Mouse (Mus musculus) thymus, adult 2 months (tissue): ENCODE measurements at regions not wholly inside any gene's neighbourhood (a gene's known extent, or its start where the extent isn't known, plus 50 kb on each side); places are given as distances from the start of the nearest gene placed in this dataset.

Experiments
- DNase-seq: peaks from one replicate; pipeline ENCODE4 v3.0.0; 2021
- H3K27ac ChIP-seq: fragments of 200-500 bp; 2 replicates; pipeline ENCODE4 v1.5.1; 2012; ENCODE audit warnings: low read length, control low read depth; ENCODE audit not compliant: control insufficient read depth, insufficient read depth
- H3K27me3 ChIP-seq: fragments of 200-500 bp; 2 replicates; pipeline ENCODE4 v1.6.1; 2012; ENCODE audit warnings: mild to moderate bottlenecking, low read length, moderate library complexity, mixed read lengths; ENCODE audit not compliant: control insufficient read depth, insufficient read depth
- H3K36me3 ChIP-seq: fragments of 200-500 bp; 2 replicates; pipeline ENCODE4 v1.6.1; 2012; ENCODE audit warnings: mild to moderate bottlenecking, low read length, moderate library complexity; ENCODE audit not compliant: control insufficient read depth, insufficient read depth
- H3K4me1 ChIP-seq: fragments of 200-500 bp; replicated peaks from 2 replicates; pipeline ENCODE4 v1.6.1; 2012; ENCODE audit warnings: low read length; ENCODE audit not compliant: control insufficient read depth, insufficient read depth
- H3K4me3 ChIP-seq: fragments of 200-500 bp; 2 replicates; pipeline ENCODE4 v1.5.1; 2012; ENCODE audit warnings: mild to moderate bottlenecking, low read length, control low read depth, moderate library complexity; ENCODE audit not compliant: control insufficient read depth, insufficient read depth
- CTCF ChIP-seq: fragments of 200-500 bp; IDR thresholded peaks from 2 replicates; pipeline ENCODE4 v1.5.1; 2012; ENCODE audit warnings: mild to moderate bottlenecking, control low read depth, low read length, moderate library complexity, borderline replicate concordance; ENCODE audit not compliant: control insufficient read depth, poor library complexity, insufficient read depth; ENCODE audit errors: extremely low read depth
- POLR2A ChIP-seq: fragments of 200-500 bp; IDR thresholded peaks from 2 replicates; pipeline ENCODE4 v1.6.1; 2012; ENCODE audit warnings: mild to moderate bottlenecking, low read length, control low read depth, moderate library complexity; ENCODE audit not compliant: control insufficient read depth, poor library complexity, insufficient read depth; ENCODE audit errors: extremely low read depth
- WGBS: fragments of 180-500 bp; shearing (Covaris S2); methylation state at CpG from one replicate; pipeline ENCODE4 v1.1.7; 2018; 5-methylcytosine and 5-hydroxymethylcytosine counted together

GRCm38 (mm10) chr16:57915451-57915850 lies 160.9 kb upstream of the Col8a1 start:
- no peak for TF ChIP-seq CTCF
- TF ChIP-seq POLR2A: no peak
- H3K4me3 ChIP-seq: no peak overlapping the region
- WGBS: 42% methylated on average over 2 of the region's 2 CpGs
- no peaks in the 10 kb centered on the region for H3K36me3 ChIP-seq
- H3K27ac ChIP-seq: no peak overlapping the region
- no peaks in the 10 kb centered on the region for H3K4me1 ChIP-seq
- DNase-seq: no peak
- H3K27me3 ChIP-seq: no peaks in the 10 kb centered on the region

- no peaks in the 10 kb centered on the region for H3K27me3 ChIP-seq
- H3K4me1 ChIP-seq: no peaks in the 10 kb centered on the region
- TF ChIP-seq POLR2A (no peak), CTCF (no peak)
- DNase-seq: no peak
- no peaks in the 10 kb centered on the region for H3K36me3 ChIP-seq
- WGBS: 72% methylated on average over 7 of the region's 7 CpGs
- H3K4me3 ChIP-seq: no peak overlapping the region
- H3K27ac ChIP-seq: no peak overlapping the region
Measured at GRCm38 (mm10) chr16:57923447-57924129, 169.1 kb upstream of the Col8a1 start.

GRCm38 (mm10) chr16:57924130-57924495 lies 169.6 kb upstream of the Col8a1 start:
- H3K4me1 ChIP-seq: no peaks in the 10 kb centered on the region
- no peak for DNase-seq
- no peak overlapping the region for H3K27ac ChIP-seq
- no peak for TF ChIP-seq POLR2A
- TF ChIP-seq CTCF: no peak
- no peaks in the 10 kb centered on the region for H3K36me3 ChIP-seq
- H3K27me3 ChIP-seq: no peaks in the 10 kb centered on the region
- WGBS: 92% methylated on average over 4 of the region's 4 CpGs
- H3K4me3 ChIP-seq: no peak overlapping the region

GRCm38 (mm10) chr16:57927816-57928215 lies 173.3 kb upstream of the Col8a1 start:
- 92% methylated on average over 4 of the region's 4 CpGs for WGBS
- H3K27ac ChIP-seq: no peak overlapping the region
- no peaks in the 10 kb centered on the region for H3K27me3 ChIP-seq
- no peaks in the 10 kb centered on the region for H3K36me3 ChIP-seq
- no peaks in the 10 kb centered on the region for H3K4me1 ChIP-seq
- no peak for TF ChIP-seq POLR2A
- no peak for TF ChIP-seq CTCF
- DNase-seq: no peak
- H3K4me3 ChIP-seq: no peak overlapping the region

GRCm38 (mm10) chr16:57928301-57928700 lies 173.8 kb upstream of the Col8a1 start:
- Histone ChIP-seq H3K36me3 (no peaks in the 10 kb centered on the region), H3K27ac (no peak overlapping the region), H3K27me3 (no peaks in the 10 kb centered on the region), H3K4me1 (no peaks in the 10 kb centered on the region), H3K4me3 (no peak overlapping the region)
- TF ChIP-seq CTCF (no peak), POLR2A (no peak)
- no peak for DNase-seq
- WGBS: 80% methylated on average over 4 of the region's 4 CpGs

- no peak overlapping the region for H3K27ac ChIP-seq
- 89% methylated on average over 12 of the region's 12 CpGs for WGBS
- no peak for TF ChIP-seq CTCF
- TF ChIP-seq POLR2A: no peak
Measured at GRCm38 (mm10) chr16:57929151-57929764, 174.7 kb upstream of the Col8a1 start.

More at GRCm38 (mm10) chr16:57929151-57929764, 174.7 kb upstream of the Col8a1 start:
- DNase-seq: no peak
- no peaks in the 10 kb centered on the region for H3K27me3 ChIP-seq
- no peaks in the 10 kb centered on the region for H3K4me1 ChIP-seq
- H3K36me3 ChIP-seq: no peaks in the 10 kb centered on the region
- no peak overlapping the region for H3K4me3 ChIP-seq
